Comparison of ENCODE assay signal across 10 mouse cellular contexts in the genomic region with DNA sequence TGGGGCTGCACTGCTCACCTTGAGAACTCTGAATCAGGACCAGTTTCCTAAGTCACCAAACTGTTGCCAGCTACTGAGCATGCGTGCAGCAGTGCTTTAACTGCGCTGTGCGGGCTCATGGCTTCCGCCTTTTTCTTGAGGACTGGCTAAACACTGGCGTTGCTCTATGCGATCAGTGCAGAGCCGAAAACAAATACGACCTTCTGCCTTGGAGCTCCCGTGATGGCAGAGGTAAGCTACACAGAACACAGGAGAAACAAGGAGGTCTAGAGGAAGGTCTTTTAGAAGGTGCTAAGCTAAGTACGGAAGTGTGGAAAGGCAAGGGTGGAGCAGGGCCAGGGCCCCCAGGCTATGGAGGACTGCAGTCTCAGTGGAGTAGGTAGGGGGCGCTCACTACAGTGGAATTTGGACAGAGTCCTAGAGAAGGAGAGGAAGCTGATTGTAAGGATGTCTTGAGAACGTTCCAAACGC. TPM values are rescaled to one million over a fixed set of nuclear protein-coding genes. Genes with fewer than 3 reads are reported as not detected.
DNase-seq lines count a peak whose midpoint lies in the region; ATAC-seq and TF ChIP-seq lines count a peak whose summit lies in the region.
"Had no signal": no experiment of that assay in that cellular context is flagged by ENCODE, and none has a peak within 500 bp of the region (broad histone marks: within the 10 kb centered on the region; RNA-seq: fewer than 3 reads in every experiment).

No protein-coding gene starts in this region.

- H3K9me3 ChIP-seq in forebrain, embryonic 16.5 days (ENCODE audit: control insufficient read depth, low read length), result no peaks in the 10 kb centered on the region
- H3K9me3 ChIP-seq in lung, postnatal 0 days (ENCODE audit: low read length), result no peaks in the 10 kb centered on the region
- H3K9me3 ChIP-seq: megakaryocyte, embryonic 14.5 days had no signal

- no peak for TF ChIP-seq EP300 in lung, postnatal 0 days (IDR thresholded peaks at IDR 0.05)

- peak; percentile 82 for TF ChIP-seq CTCF in lung, postnatal 0 days (IDR thresholded peaks at IDR 0.05)
- TF ChIP-seq CTCF in small intestine, adult 2 months (IDR thresholded peaks at IDR 0.05; ENCODE audit: extremely low read depth, insufficient read length, insufficient replicate concordance, low read depth, low read length), result peak; percentile 43; the same call in 1 of the 2 replicates

- peak overlapping the region; percentile 16 for H3K4me3 ChIP-seq in forebrain, embryonic 16.5 days (replicated peaks; ENCODE audit: low read length)
- no peak overlapping the region for H3K4me3 ChIP-seq in lung, postnatal 0 days (ENCODE audit: low read depth, low read length)
- peak overlapping the region; percentile 20; the same call in 1 of the 2 replicates for H3K4me3 ChIP-seq in small intestine, adult 2 months (ENCODE audit: low read depth, low read length)
- H3K4me3 ChIP-seq: megakaryocyte, embryonic 14.5 days had no signal

- peak; percentile 44 to 56 for DNase-seq in cerebellum, postnatal 14 days
- no peak for DNase-seq in cerebellum, adult 11-12 months
- DNase-seq in ZHBTc4 (ENCODE audit: low read depth, low spot score) (peak; percentile 92), MN1 (ENCODE audit: low spot score) (no peak)
- DNase-seq in kidney, adult 9 months, result peak; percentile 29
- peak; percentile 79 for DNase-seq in lung, postnatal 0 days (ENCODE audit: low spot score)

- ATAC-seq in forebrain, embryonic 16.5 days, result peak; percentile 65; the same call in 1 of the 2 replicates
- ATAC-seq in lung, postnatal 0 days, result peak; percentile 93

- no peaks in the 10 kb centered on the region for H3K36me3 ChIP-seq in forebrain, embryonic 16.5 days (ENCODE audit: control insufficient read depth, insufficient read depth)
- no peaks in the 10 kb centered on the region for H3K36me3 ChIP-seq in lung, postnatal 0 days (ENCODE audit: insufficient read depth, low read length)
- H3K36me3 ChIP-seq in small intestine, adult 2 months (ENCODE audit: control insufficient read depth, insufficient read depth, low read length), result no peaks in the 10 kb centered on the region
- H3K36me3 ChIP-seq: G1E had no signal

- peak overlapping the region; percentile 35 for H3K4me2 ChIP-seq in forebrain, embryonic 16.5 days (ENCODE audit: low read length)
- H3K4me2 ChIP-seq in lung, postnatal 0 days (replicated peaks; ENCODE audit: low read depth, low read length), result peak overlapping the region; percentile 30; the same call in 1 of the 2 replicates

- H3K4me1 ChIP-seq in forebrain, embryonic 16.5 days (replicated peaks; ENCODE audit: control insufficient read depth, insufficient read depth, low read length), result peaks cover 9% of the 10 kb centered on the region
- no peaks in the 10 kb centered on the region for H3K4me1 ChIP-seq in lung, postnatal 0 days (ENCODE audit: insufficient read depth, low read depth, low read length)
- no peaks in the 10 kb centered on the region for H3K4me1 ChIP-seq in small intestine, adult 2 months (ENCODE audit: control insufficient read depth, insufficient read depth, insufficient read length, low read length)
- H3K4me1 ChIP-seq: megakaryocyte, embryonic 14.5 days had no signal

- WGBS in forebrain, embryonic 16.5 days, result 39% methylated on average over 13 of the region's 13 CpGs
- 41% methylated on average over 13 of the region's 13 CpGs for WGBS in lung, postnatal 0 days
- 36% methylated on average over 13 of the region's 13 CpGs for WGBS in small intestine, adult 2 months

- H3K9ac ChIP-seq in forebrain, embryonic 16.5 days (replicated peaks; ENCODE audit: low read depth, low read length), result no peak overlapping the region
- H3K9ac ChIP-seq in lung, postnatal 0 days (replicated peaks; ENCODE audit: low read depth), result no peak overlapping the region

- no peak overlapping the region for H3K27ac ChIP-seq in forebrain, embryonic 16.5 days (ENCODE audit: low read length)
- no peak overlapping the region for H3K27ac ChIP-seq in lung, postnatal 0 days (ENCODE audit: low read length)
- H3K27ac ChIP-seq in small intestine, adult 2 months (ENCODE audit: insufficient read depth, low read depth, low read length), result no peak overlapping the region

- TF ChIP-seq POLR2A in small intestine, adult 2 months (IDR thresholded peaks at IDR 0.05; ENCODE audit: low read depth, low read length), result no peak

- H3K27me3 ChIP-seq in forebrain, embryonic 16.5 days (replicated peaks; ENCODE audit: control insufficient read depth, insufficient read depth, low read length), result no peaks in the 10 kb centered on the region
- H3K27me3 ChIP-seq in lung, postnatal 0 days (replicated peaks; ENCODE audit: insufficient read depth, low read length), result no peaks in the 10 kb centered on the region
- H3K27me3 ChIP-seq in small intestine, adult 2 months (ENCODE audit: control insufficient read depth, insufficient read depth, low read length), result no peaks in the 10 kb centered on the region

RNA-seq across cellular contexts. Expression of a gene that starts 41.3 kb away (rescaled TPM):
- polyA plus RNA-seq in forebrain, embryonic 16.5 days (2015; fragmentation: Nextera tagmentation; extraction: Ambion mirVana), result 1.1 and 1.6 TPM in 2 replicates
- 18.5 and 18.8 TPM in 2 replicates for polyA plus RNA-seq in lung, postnatal 0 days (2015; fragmentation: Nextera tagmentation; extraction: Ambion mirVana)
- 3.0 and 3.9 TPM in 2 replicates for polyA plus RNA-seq in small intestine, adult 2 months (2012; rRNA removed)
- polyA plus RNA-seq: G1E had no signal

Comparison
In these comparisons a context has a peak if more than half of its experiments do, and no peak if none do; other contexts are left out.
1. DNase-seq: peak in cerebellum, postnatal 14 days (2 of 2), ZHBTc4 (single experiment), kidney, adult 9 months (single experiment) and lung, postnatal 0 days (single experiment); none in cerebellum, adult 11-12 months (single experiment) and MN1 (single experiment).